Mouse (Mus musculus): Measurements from ENCODE around the gene Cnot2. TPM values are rescaled to one million over a fixed set of nuclear protein-coding genes. Genes with fewer than 3 reads are reported as not detected.

Gene Cnot2
- polyA plus RNA-seq, 2 experiments = 101 to 112 TPM

DNA sequence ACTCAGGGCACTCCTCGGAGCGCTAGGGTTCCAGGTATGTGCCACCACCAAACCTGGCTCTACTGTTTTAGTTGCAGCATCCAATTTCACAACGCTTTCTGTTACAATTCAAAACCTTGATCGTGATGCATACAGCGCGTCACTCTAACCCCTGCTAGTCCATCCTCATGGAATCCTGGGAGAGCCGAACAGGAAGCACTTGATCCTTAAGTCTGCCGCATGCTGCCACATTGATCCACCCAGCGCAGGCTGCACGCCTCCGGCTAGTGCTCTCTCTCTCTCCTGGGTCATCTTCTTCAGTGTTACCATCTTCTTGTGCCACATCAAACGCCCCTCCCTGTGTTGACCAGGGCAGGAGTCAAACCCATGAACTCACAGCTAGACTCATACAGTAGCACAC is 133.1 kb downstream of the Cnot2 start:
- Histone ChIP-seq H3K4me3 (replicated peaks; ENCODE audit: low read length) (no peak overlapping the region), H3K9ac (ENCODE audit: low read depth, low read length, severe bottlenecking) (no peak overlapping the region), H3K27ac (replicated peaks; ENCODE audit: low read depth, low read length) (no peak overlapping the region), H3K27me3 (ENCODE audit: control insufficient read depth, insufficient read depth, low read length) (no peaks in the 10 kb centered on the region), H3K4me1 (ENCODE audit: control insufficient read depth, insufficient read depth, low read length) (no peaks in the 10 kb centered on the region), H3K36me3 (ENCODE audit: control insufficient read depth, insufficient read depth, low read length) (peaks cover 5% of the 10 kb centered on the region; the same call in 1 of the 2 replicates), H3K9me3 (ENCODE audit: control insufficient read depth, low read length) (no peaks in the 10 kb centered on the region), H3K4me2 (replicated peaks; ENCODE audit: low read depth, low read length, severe bottlenecking) (no peak overlapping the region)
- DNase-seq (ENCODE audit: low spot score) (no peak), ATAC-seq (ENCODE audit: low FRiP score, low read depth) (no peak)
- 97% methylated on average over 12 of the region's 12 CpGs for WGBS
- no peak for TF ChIP-seq POLR2A (IDR thresholded peaks at IDR 0.05; ENCODE audit: borderline replicate concordance, extremely low read depth, insufficient read depth, insufficient read length)

- Histone ChIP-seq H3K9me3 (ENCODE audit: control insufficient read depth, low read length) (no peaks in the 10 kb centered on the region), H3K9ac (ENCODE audit: low read depth, low read length, severe bottlenecking) (no peak overlapping the region), H3K4me3 (replicated peaks; ENCODE audit: low read length) (no peak overlapping the region), H3K4me2 (replicated peaks; ENCODE audit: low read depth, low read length, severe bottlenecking) (no peak overlapping the region), H3K27me3 (ENCODE audit: control insufficient read depth, insufficient read depth, low read length) (no peaks in the 10 kb centered on the region), H3K4me1 (ENCODE audit: control insufficient read depth, insufficient read depth, low read length) (no peaks in the 10 kb centered on the region), H3K27ac (replicated peaks; ENCODE audit: low read depth, low read length) (no peak overlapping the region), H3K36me3 (ENCODE audit: control insufficient read depth, insufficient read depth, low read length) (peaks cover 5% of the 10 kb centered on the region)
- no peak for TF ChIP-seq POLR2A (IDR thresholded peaks at IDR 0.05; ENCODE audit: borderline replicate concordance, extremely low read depth, insufficient read depth, insufficient read length)
- WGBS = 39% methylated on average over 9 of the region's 9 CpGs
- ATAC-seq (ENCODE audit: low FRiP score, low read depth) (no peak), DNase-seq (ENCODE audit: low spot score) (peak; percentile 76)
Measured at GRCm38 (mm10) chr10:116447176-116447575, 134.1 kb downstream of the Cnot2 start.

GRCm38 (mm10) chr10:116446040-116446439 is 135.3 kb downstream of the Cnot2 start:
- no peak overlapping the region for H3K4me3 ChIP-seq (replicated peaks; ENCODE audit: low read length)
- WGBS = 89% methylated on average over 11 of the region's 12 CpGs
- DNase-seq (ENCODE audit: low spot score) (no peak), ATAC-seq (ENCODE audit: low FRiP score, low read depth) (no peak)
- H3K4me1 ChIP-seq (ENCODE audit: control insufficient read depth, insufficient read depth, low read length) = 0 out of 2 replicates have a peak, but pooled peaks cover 6% of the 10 kb centered on the region
- no peak overlapping the region for H3K4me2 ChIP-seq (replicated peaks; ENCODE audit: low read depth, low read length, severe bottlenecking)
- no peak overlapping the region for H3K9ac ChIP-seq (ENCODE audit: low read depth, low read length, severe bottlenecking)
- no peaks in the 10 kb centered on the region for H3K27me3 ChIP-seq (ENCODE audit: control insufficient read depth, insufficient read depth, low read length)
- no peak for TF ChIP-seq POLR2A (IDR thresholded peaks at IDR 0.05; ENCODE audit: borderline replicate concordance, extremely low read depth, insufficient read depth, insufficient read length)
- H3K36me3 ChIP-seq (ENCODE audit: control insufficient read depth, insufficient read depth, low read length) = peaks cover 5% of the 10 kb centered on the region
- no peak overlapping the region for H3K27ac ChIP-seq (replicated peaks; ENCODE audit: low read depth, low read length)
- H3K9me3 ChIP-seq (ENCODE audit: control insufficient read depth, low read length) = no peaks in the 10 kb centered on the region

DNA sequence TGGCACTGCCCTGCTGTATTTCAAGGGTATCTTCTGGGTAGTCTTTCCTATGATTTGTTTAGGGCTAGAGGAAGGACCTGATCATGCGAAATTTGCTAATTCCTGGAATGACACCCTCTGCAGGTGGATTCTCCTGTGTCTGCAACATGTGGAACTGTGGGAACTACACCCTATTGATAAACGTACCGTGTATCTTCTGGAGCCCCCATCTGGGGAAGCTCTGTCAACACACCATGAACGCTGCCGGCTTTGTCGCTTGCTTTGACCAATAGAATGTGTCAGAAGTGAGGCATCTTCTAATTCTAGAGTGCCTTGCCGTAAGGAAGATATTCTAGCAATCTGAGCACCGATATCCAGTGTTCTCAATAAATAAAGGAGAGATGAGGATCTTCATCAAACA is 136.5 kb downstream of the Cnot2 start:
- no peaks in the 10 kb centered on the region for H3K9me3 ChIP-seq (ENCODE audit: control insufficient read depth, low read length)
- no peak overlapping the region for H3K9ac ChIP-seq (ENCODE audit: low read depth, low read length, severe bottlenecking)
- no peak overlapping the region for H3K27ac ChIP-seq (replicated peaks; ENCODE audit: low read depth, low read length)
- H3K36me3 ChIP-seq (ENCODE audit: control insufficient read depth, insufficient read depth, low read length) = peaks cover 5% of the 10 kb centered on the region
- 96% methylated on average over 8 of the region's 8 CpGs for WGBS
- no peak for TF ChIP-seq POLR2A (IDR thresholded peaks at IDR 0.05; ENCODE audit: borderline replicate concordance, extremely low read depth, insufficient read depth, insufficient read length)
- H3K4me2 ChIP-seq (replicated peaks; ENCODE audit: low read depth, low read length, severe bottlenecking) = no peak overlapping the region
- H3K27me3 ChIP-seq (ENCODE audit: control insufficient read depth, insufficient read depth, low read length) = no peaks in the 10 kb centered on the region
- ATAC-seq (ENCODE audit: low FRiP score, low read depth) (no peak), DNase-seq (ENCODE audit: low spot score) (no peak)
- 0 out of 2 replicates have a peak, but pooled peaks cover 6% of the 10 kb centered on the region for H3K4me1 ChIP-seq (ENCODE audit: control insufficient read depth, insufficient read depth, low read length)
- no peak overlapping the region for H3K4me3 ChIP-seq (replicated peaks; ENCODE audit: low read length)

- ATAC-seq (ENCODE audit: low FRiP score, low read depth) (no peak), DNase-seq (ENCODE audit: low spot score) (no peak)
- Histone ChIP-seq H3K4me3 (replicated peaks; ENCODE audit: low read length) (no peak overlapping the region), H3K4me2 (replicated peaks; ENCODE audit: low read depth, low read length, severe bottlenecking) (no peak overlapping the region), H3K27me3 (ENCODE audit: control insufficient read depth, insufficient read depth, low read length) (no peaks in the 10 kb centered on the region), H3K9me3 (ENCODE audit: control insufficient read depth, low read length) (no peaks in the 10 kb centered on the region), H3K4me1 (ENCODE audit: control insufficient read depth, insufficient read depth, low read length) (0 out of 2 replicates have a peak, but pooled peaks cover 6% of the 10 kb centered on the region), H3K27ac (replicated peaks; ENCODE audit: low read depth, low read length) (no peak overlapping the region), H3K36me3 (ENCODE audit: control insufficient read depth, insufficient read depth, low read length) (peaks cover 10% of the 10 kb centered on the region), H3K9ac (ENCODE audit: low read depth, low read length, severe bottlenecking) (no peak overlapping the region)
- TF ChIP-seq POLR2A (IDR thresholded peaks at IDR 0.05; ENCODE audit: borderline replicate concordance, extremely low read depth, insufficient read depth, insufficient read length) = no peak
- 94% methylated on average over 10 of the region's 10 CpGs for WGBS
Measured at GRCm38 (mm10) chr10:116444371-116444770, 136.9 kb downstream of the Cnot2 start.

- TF ChIP-seq POLR2A (IDR thresholded peaks at IDR 0.05; ENCODE audit: borderline replicate concordance, extremely low read depth, insufficient read depth, insufficient read length) = no peak
- 0 out of 2 replicates have a peak, but pooled peaks cover 6% of the 10 kb centered on the region for H3K4me1 ChIP-seq (ENCODE audit: control insufficient read depth, insufficient read depth, low read length)
- H3K27ac ChIP-seq (replicated peaks; ENCODE audit: low read depth, low read length) = no peak overlapping the region
- H3K9ac ChIP-seq (ENCODE audit: low read depth, low read length, severe bottlenecking) = no peak overlapping the region
- DNase-seq (ENCODE audit: low spot score) (no peak), ATAC-seq (ENCODE audit: low FRiP score, low read depth) (no peak)
- H3K9me3 ChIP-seq (ENCODE audit: control insufficient read depth, low read length) = peaks cover 7% of the 10 kb centered on the region; the same call in 1 of the 2 replicates
- H3K27me3 ChIP-seq (ENCODE audit: control insufficient read depth, insufficient read depth, low read length) = no peaks in the 10 kb centered on the region
- H3K36me3 ChIP-seq (ENCODE audit: control insufficient read depth, insufficient read depth, low read length) = peaks cover 10% of the 10 kb centered on the region
- no peak overlapping the region for H3K4me3 ChIP-seq (replicated peaks; ENCODE audit: low read length)
- H3K4me2 ChIP-seq (replicated peaks; ENCODE audit: low read depth, low read length, severe bottlenecking) = peak overlapping the region; percentile 36
- WGBS = 96% methylated on average over 7 of the region's 7 CpGs
Measured at GRCm38 (mm10) chr10:116440946-116441345, 140.4 kb downstream of the Cnot2 start.
